24 mouse cellular contexts compared by ENCODE assay signal in genomic region chr4:124747851-124748250, GRCm38 (mm10). TPM values are rescaled to one million over a fixed set of nuclear protein-coding genes. Genes with fewer than 3 reads are reported as not detected.
DNase-seq lines count a peak whose midpoint lies in the region; ATAC-seq and TF ChIP-seq lines count a peak whose summit lies in the region.
"Had no signal": no experiment of that assay in that cellular context is flagged by ENCODE, and none has a peak within 500 bp of the region (broad histone marks: within the 10 kb centered on the region; RNA-seq: fewer than 3 reads in every experiment).

No protein-coding gene starts in this region.

- H3K4me1 ChIP-seq in kidney, embryonic 14.5 days (ENCODE audit: control insufficient read depth, insufficient read depth, low read length): peaks cover 10% of the 10 kb centered on the region
- H3K4me1 ChIP-seq in lung, postnatal 0 days (ENCODE audit: insufficient read depth, low read depth, low read length): no peaks in the 10 kb centered on the region
- peaks cover 23% of the 10 kb centered on the region for H3K4me1 ChIP-seq in liver, postnatal 0 days (ENCODE audit: insufficient read depth)

- no peak for TF ChIP-seq EP300 in lung, postnatal 0 days (IDR thresholded peaks at IDR 0.05)
- TF ChIP-seq EP300 in liver, postnatal 0 days (IDR thresholded peaks at IDR 0.05; ENCODE audit: low read depth): no peak

- H3K9ac ChIP-seq in kidney, embryonic 14.5 days (ENCODE audit: low read depth, low read length): no peak overlapping the region
- H3K9ac ChIP-seq in lung, postnatal 0 days (replicated peaks; ENCODE audit: low read depth): no peak overlapping the region
- H3K9ac ChIP-seq in liver, postnatal 0 days (replicated peaks): no peak overlapping the region
- H3K9ac ChIP-seq: embryonic facial prominence, embryonic 15.5 days; liver, embryonic 13.5 days; stomach, embryonic 15.5 days had no signal

- no peak for TF ChIP-seq CTCF in lung, postnatal 0 days (IDR thresholded peaks at IDR 0.05)
- TF ChIP-seq CTCF in liver, postnatal 0 days (IDR thresholded peaks at IDR 0.05; ENCODE audit: low read depth): no peak

- ATAC-seq in kidney, embryonic 14.5 days (ENCODE audit: low FRiP score, low TSS enrichment): no peak
- ATAC-seq in lung, postnatal 0 days: no peak
- ATAC-seq in liver, postnatal 0 days: peak; percentile 17; the same call in 1 of the 2 replicates
- ATAC-seq: CD4-positive, CD25-positive, alpha-beta regulatory T cell, adult 4 months; forebrain, embryonic 16.5 days; hindbrain, embryonic 16.5 days had no signal

- WGBS in kidney, embryonic 14.5 days: 59% methylated on average over 4 of the region's 4 CpGs
- 41% methylated on average over 4 of the region's 4 CpGs for WGBS in lung, postnatal 0 days
- 64% methylated on average over 4 of the region's 4 CpGs for WGBS in liver, postnatal 0 days (ENCODE audit: insufficient replicate concordance)

- H3K27ac ChIP-seq in kidney, embryonic 14.5 days (ENCODE audit: low read depth, low read length): no peak overlapping the region
- no peak overlapping the region for H3K27ac ChIP-seq in lung, postnatal 0 days (ENCODE audit: low read length)
- peak overlapping the region; percentile 77 for H3K27ac ChIP-seq in liver, postnatal 0 days (ENCODE audit: low read depth)
- H3K27ac ChIP-seq: embryonic facial prominence, embryonic 15.5 days; limb, embryonic 10.5 days; liver, embryonic 13.5 days; stomach, embryonic 15.5 days had no signal

- DNase-seq in kidney, adult 18-20 months: peak; percentile 60
- DNase-seq in lung, postnatal 0 days (ENCODE audit: low spot score): peak; percentile 25
- DNase-seq in lung, postnatal 14 days: no peak
- DNase-seq in kidney, adult 9 months: peak; percentile 88
- DNase-seq in liver, postnatal 0 days: no peak
- no peak for DNase-seq in cerebellum, postnatal 4 days (ENCODE audit: low spot score in 2 of 2)
- no peak for DNase-seq in layer of hippocampus, adult 8-10 months (ENCODE audit: low spot score in 2 of 2)
- DNase-seq: adrenal gland, postnatal 25 days; cerebellum, adult 9-10 months; gastrocnemius, postnatal 14 days; heart, adult 11 months; liver, embryonic 13.5 days; right cerebral cortex, adult 18-20 months; right cerebral cortex, postnatal 4 days; thymus, postnatal 25 days had no signal

- no peaks in the 10 kb centered on the region for H3K36me3 ChIP-seq in kidney, embryonic 14.5 days (ENCODE audit: control insufficient read depth, insufficient read depth, low read length)
- no peaks in the 10 kb centered on the region for H3K36me3 ChIP-seq in lung, postnatal 0 days (ENCODE audit: insufficient read depth, low read length)
- H3K36me3 ChIP-seq in liver, postnatal 0 days (replicated peaks; ENCODE audit: insufficient read depth, low read length): no peaks in the 10 kb centered on the region
- H3K36me3 ChIP-seq: limb, embryonic 10.5 days; liver, embryonic 13.5 days had no signal

- no peak overlapping the region for H3K4me3 ChIP-seq in kidney, embryonic 14.5 days (ENCODE audit: low read length)
- no peak overlapping the region for H3K4me3 ChIP-seq in lung, postnatal 0 days (ENCODE audit: low read depth, low read length)
- no peak overlapping the region for H3K4me3 ChIP-seq in liver, postnatal 0 days (ENCODE audit: low read depth, low read length)
- H3K4me3 ChIP-seq: embryonic facial prominence, embryonic 15.5 days; limb, embryonic 10.5 days; liver, embryonic 13.5 days; stomach, embryonic 15.5 days had no signal

- no peaks in the 10 kb centered on the region for H3K27me3 ChIP-seq in kidney, embryonic 14.5 days (ENCODE audit: control insufficient read depth, insufficient read depth, low read length)
- no peaks in the 10 kb centered on the region for H3K27me3 ChIP-seq in lung, postnatal 0 days (replicated peaks; ENCODE audit: insufficient read depth, low read length)
- no peaks in the 10 kb centered on the region for H3K27me3 ChIP-seq in liver, postnatal 0 days (ENCODE audit: insufficient read depth, low read length)
- H3K27me3 ChIP-seq: embryonic facial prominence, embryonic 15.5 days; liver, embryonic 13.5 days; stomach, embryonic 15.5 days had no signal

- H3K4me2 ChIP-seq in kidney, embryonic 14.5 days (replicated peaks; ENCODE audit: low read depth, low read length): no peak overlapping the region
- no peak overlapping the region for H3K4me2 ChIP-seq in lung, postnatal 0 days (replicated peaks; ENCODE audit: low read depth, low read length)
- H3K4me2 ChIP-seq in liver, postnatal 0 days (ENCODE audit: low read depth, low read length): no peak overlapping the region
- H3K4me2 ChIP-seq: embryonic facial prominence, embryonic 15.5 days; heart, embryonic 11.5 days; liver, embryonic 13.5 days; midbrain, embryonic 11.5 days; stomach, embryonic 15.5 days had no signal

- H3K9me3 ChIP-seq in kidney, embryonic 14.5 days (ENCODE audit: control insufficient read depth, low read length): no peaks in the 10 kb centered on the region
- H3K9me3 ChIP-seq in lung, postnatal 0 days (ENCODE audit: low read length): no peaks in the 10 kb centered on the region
- H3K9me3 ChIP-seq in liver, postnatal 0 days (ENCODE audit: low read length): no peaks in the 10 kb centered on the region
- H3K9me3 ChIP-seq: embryonic facial prominence, embryonic 15.5 days; limb, embryonic 10.5 days; liver, embryonic 13.5 days; stomach, embryonic 15.5 days had no signal

RNA-seq across cellular contexts. Expression of gene Inpp5b, which starts 6.2 kb away (rescaled TPM):
- polyA plus RNA-seq in kidney, embryonic 14.5 days (2014; fragmentation: Nextera tagmentation; extraction: Ambion mirVana): 22.2 and 26.4 TPM in 2 replicates
- polyA plus RNA-seq in lung, postnatal 0 days (2015; fragmentation: Nextera tagmentation; extraction: Ambion mirVana): 59.6 and 62.9 TPM in 2 replicates
- 15.5 and 19.5 TPM in 2 replicates for polyA plus RNA-seq in liver, postnatal 0 days (2015; fragmentation: Nextera tagmentation; extraction: Ambion mirVana)
- total RNA-seq in layer of hippocampus, adult 8-10 months (2022): 10 to 100 TPM; 45.2 to 60.9 (median 49.3) TPM

RNA-seq across cellular contexts. Expression of gene Sf3a3, which starts 33.3 kb away (rescaled TPM):
- polyA plus RNA-seq in kidney, embryonic 14.5 days (2014; fragmentation: Nextera tagmentation; extraction: Ambion mirVana): 177 and 183 TPM in 2 replicates
- 49.1 and 57.1 TPM in 2 replicates for polyA plus RNA-seq in lung, postnatal 0 days (2015; fragmentation: Nextera tagmentation; extraction: Ambion mirVana)
- polyA plus RNA-seq in liver, postnatal 0 days (2015; fragmentation: Nextera tagmentation; extraction: Ambion mirVana): 37.1 and 37.2 TPM in 2 replicates
- total RNA-seq in layer of hippocampus, adult 8-10 months (2022): 10 to 100 TPM; 33.8 to 39.5 (median 36.0) TPM

RNA-seq across cellular contexts. Expression of gene Fhl3, which starts 47.4 kb away (rescaled TPM):
- polyA plus RNA-seq in kidney, embryonic 14.5 days (2014; fragmentation: Nextera tagmentation; extraction: Ambion mirVana): 9.5 and 9.7 TPM in 2 replicates
- polyA plus RNA-seq in lung, postnatal 0 days (2015; fragmentation: Nextera tagmentation; extraction: Ambion mirVana): 5.2 and 5.8 TPM in 2 replicates
- 2.5 and 2.7 TPM in 2 replicates for polyA plus RNA-seq in liver, postnatal 0 days (2015; fragmentation: Nextera tagmentation; extraction: Ambion mirVana)
- total RNA-seq in layer of hippocampus, adult 8-10 months (2022): 1 to 10 TPM; 1.6 to 2.9 (median 2.0) TPM

RNA-seq across cellular contexts. Expression of gene Mtf1, which starts 54.1 kb away (rescaled TPM):
- polyA plus RNA-seq in kidney, embryonic 14.5 days (2014; fragmentation: Nextera tagmentation; extraction: Ambion mirVana): 13.7 and 17.5 TPM in 2 replicates
- 9.3 and 10.8 TPM in 2 replicates for polyA plus RNA-seq in lung, postnatal 0 days (2015; fragmentation: Nextera tagmentation; extraction: Ambion mirVana)
- polyA plus RNA-seq in liver, postnatal 0 days (2015; fragmentation: Nextera tagmentation; extraction: Ambion mirVana): 9.1 and 9.8 TPM in 2 replicates
- 10 to 100 TPM; 27.0 to 32.3 (median 27.9) TPM for total RNA-seq in layer of hippocampus, adult 8-10 months (2022)

RNA-seq across cellular contexts. Expression of gene Utp11, which starts 54.5 kb away (rescaled TPM):
- 67.9 and 93.7 TPM in 2 replicates for polyA plus RNA-seq in kidney, embryonic 14.5 days (2014; fragmentation: Nextera tagmentation; extraction: Ambion mirVana)
- 37.4 and 48.8 TPM in 2 replicates for polyA plus RNA-seq in lung, postnatal 0 days (2015; fragmentation: Nextera tagmentation; extraction: Ambion mirVana)
- polyA plus RNA-seq in liver, postnatal 0 days (2015; fragmentation: Nextera tagmentation; extraction: Ambion mirVana): 20.1 and 21.6 TPM in 2 replicates
- total RNA-seq in layer of hippocampus, adult 8-10 months (2022): 10 to 100 TPM; 15.3 to 18.3 (median 16.4) TPM

Comparison
In these comparisons a context has a peak if more than half of its experiments do, and no peak if none do; other contexts are left out.
1. DNase-seq: peak in kidney, adult 18-20 months (single experiment), lung, postnatal 0 days (single experiment) and kidney, adult 9 months (single experiment); none in lung, postnatal 14 days (single experiment), liver, postnatal 0 days (single experiment), cerebellum, postnatal 4 days (0 of 2) and layer of hippocampus, adult 8-10 months (0 of 2).